Mouse (Mus musculus) forebrain, embryonic 13.5 days (tissue): ENCODE data around the gene Tvp23a. TPM values are rescaled to one million over a fixed set of nuclear protein-coding genes. Genes with fewer than 3 reads are reported as not detected.
A peak's percentile ranks its signal among the peaks of the same experiment; 100 is the strongest.

Experiments
- ATAC-seq: fragments of 200-750 bp; cut with Nextera tagmentation; 2 replicates; pipeline ENCODE4 v1.8.0; 2017
- H3K27ac ChIP-seq: fragments of 300-500 bp; sonication (generic); 2 replicates; pipeline ENCODE4 v1.5.1; 2015; ENCODE audit warnings: inconsistent platforms, mild to moderate bottlenecking, moderate library complexity
- H3K27me3 ChIP-seq: fragments of 300-500 bp; sonication (generic); 2 replicates; pipeline ENCODE4 v1.6.1; 2015; ENCODE audit warnings: mild to moderate bottlenecking, inconsistent platforms
- H3K36me3 ChIP-seq: fragments of 300-500 bp; sonication (generic); 2 replicates; pipeline ENCODE4 v1.6.1; 2015; ENCODE audit warnings: mild to moderate bottlenecking, inconsistent platforms; ENCODE audit not compliant: poor library complexity, severe bottlenecking
- H3K4me1 ChIP-seq: fragments of 300-500 bp; sonication (generic); 2 replicates; pipeline ENCODE4 v1.6.1; 2015; ENCODE audit warnings: inconsistent platforms
- H3K4me2 ChIP-seq: fragments of 300-500 bp; sonication (generic); 2 replicates; pipeline ENCODE4 v1.6.1; 2015; ENCODE audit warnings: inconsistent platforms, mild to moderate bottlenecking, moderate library complexity
- H3K4me3 ChIP-seq: fragments of 300-500 bp; sonication (generic); 2 replicates; pipeline ENCODE4 v1.5.1; 2015; ENCODE audit warnings: mild to moderate bottlenecking, inconsistent platforms
- H3K9ac ChIP-seq: fragments of 300-500 bp; sonication (generic); 2 replicates; pipeline ENCODE4 v1.6.1; 2015; ENCODE audit warnings: mild to moderate bottlenecking, inconsistent platforms
- H3K9me3 ChIP-seq: fragments of 300-500 bp; sonication (generic); replicated peaks from 2 replicates; pipeline ENCODE4 v1.6.1; 2016; ENCODE audit warnings: inconsistent platforms
- WGBS: fragments of 180-500 bp; shearing (Covaris S2); methylation state at CpG from one replicate; pipeline ENCODE4 v1.1.7; 2015; 5-methylcytosine and 5-hydroxymethylcytosine counted together
- polyA plus RNA-seq: library from polyadenylated mRNA; unstranded; fragments of >200 nt; fragmentation: Nextera tagmentation; extraction: Ambion mirVana; gene quantifications from 2 replicates; pipeline ENCODE4 v1.2.1, GENCODE M21; 2015

Tvp23a gene
- polyA plus RNA-seq, 1 experiment from 2014 or later, result 37.1 TPM

DNA sequence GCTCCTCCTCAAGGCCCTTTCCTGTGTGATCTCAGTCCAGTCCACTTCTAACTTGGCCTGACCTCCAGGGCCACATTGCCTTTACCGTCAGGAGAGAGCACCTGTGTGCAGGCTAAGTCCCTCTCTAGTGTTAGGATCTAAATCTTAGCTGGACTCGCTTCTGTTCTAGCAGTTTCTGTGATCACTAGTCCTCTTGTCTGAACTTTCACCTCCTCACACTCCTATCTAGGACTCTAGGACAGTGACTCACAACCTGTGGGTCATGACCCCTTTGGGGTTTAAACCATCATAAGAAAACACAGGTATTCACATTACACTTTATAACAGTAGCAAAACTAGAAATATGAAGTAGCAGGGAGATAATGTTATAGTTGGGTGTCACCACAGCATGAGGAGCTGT, 4.7 kb upstream of the Tvp23a start:
- Histone ChIP-seq H3K9ac (no peak overlapping the region), H3K4me3 (no peak overlapping the region), H3K9me3 (no peaks in the 10 kb centered on the region), H3K27ac (no peak overlapping the region), H3K4me2 (no peak overlapping the region), H3K4me1 (peaks cover 7% of the 10 kb centered on the region), H3K27me3 (no peaks in the 10 kb centered on the region), H3K36me3 (no peaks in the 10 kb centered on the region)
- no peak for ATAC-seq
- WGBS, result 83% methylated on average over 2 of the region's 2 CpGs

DNA sequence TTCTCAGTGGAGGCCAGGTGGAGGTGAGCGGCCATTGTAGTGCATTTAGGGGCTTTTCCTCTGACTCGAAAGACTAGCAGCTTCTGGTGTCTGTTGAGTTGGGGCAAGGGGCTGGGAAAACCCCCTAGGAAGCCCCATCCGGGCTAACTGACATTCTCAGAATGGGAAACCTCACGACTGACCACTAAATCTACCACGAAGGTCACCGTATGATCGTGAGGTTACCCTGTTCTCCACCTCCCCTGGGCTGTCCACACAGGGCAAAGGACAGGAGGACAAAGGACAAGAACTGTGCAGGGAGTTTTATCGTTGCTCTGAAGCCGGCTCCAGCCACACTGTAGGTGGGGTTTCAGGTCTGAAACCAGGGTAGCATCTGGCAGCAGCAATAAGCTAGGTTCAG, 1.8 kb upstream of the Tvp23a start:
- Histone ChIP-seq H3K9ac (no peak overlapping the region), H3K27me3 (no peaks in the 10 kb centered on the region), H3K9me3 (no peaks in the 10 kb centered on the region), H3K4me1 (peaks cover 28% of the 10 kb centered on the region), H3K4me2 (no peak overlapping the region), H3K4me3 (no peak overlapping the region), H3K27ac (no peak overlapping the region), H3K36me3 (0 out of 2 replicates have a peak, but pooled peaks cover 2% of the 10 kb centered on the region)
- 89% methylated on average over 9 of the region's 9 CpGs for WGBS
- ATAC-seq, result no peak

DNA sequence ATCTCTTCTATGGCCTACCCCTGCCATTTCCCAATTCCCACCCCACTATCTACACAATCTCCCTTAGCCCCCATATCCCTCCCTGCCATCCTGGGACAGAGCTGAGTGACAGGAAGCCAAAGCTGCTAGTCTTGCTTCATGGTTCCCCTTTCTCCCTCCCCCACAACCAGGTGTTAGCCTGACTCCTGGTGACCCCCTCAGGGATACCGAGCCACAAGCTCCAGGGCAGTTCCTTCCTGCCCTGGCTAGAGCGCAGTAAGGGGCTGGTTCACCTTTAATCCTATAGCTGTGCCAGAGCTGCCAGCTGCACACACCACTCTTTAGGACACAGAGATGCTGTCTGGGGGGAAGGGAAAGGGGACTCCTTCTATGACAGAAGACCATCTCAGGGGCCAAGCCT, 619 bp upstream of the Tvp23a start:
- H3K4me3 ChIP-seq, result peak overlapping the region; percentile 69
- WGBS, result 67% methylated on average over 2 of the region's 2 CpGs
- peak overlapping the region; percentile 84 for H3K4me2 ChIP-seq
- peak overlapping the region; percentile 35; the same call in 1 of the 2 replicates for H3K27ac ChIP-seq
- H3K27me3 ChIP-seq, result no peaks in the 10 kb centered on the region
- peak; percentile 14 for ATAC-seq
- H3K9ac ChIP-seq, result peak overlapping the region; percentile 80
- no peaks in the 10 kb centered on the region for H3K9me3 ChIP-seq
- 0 out of 2 replicates have a peak, but pooled peaks cover 8% of the 10 kb centered on the region for H3K36me3 ChIP-seq
- peaks cover 31% of the 10 kb centered on the region for H3K4me1 ChIP-seq

DNA sequence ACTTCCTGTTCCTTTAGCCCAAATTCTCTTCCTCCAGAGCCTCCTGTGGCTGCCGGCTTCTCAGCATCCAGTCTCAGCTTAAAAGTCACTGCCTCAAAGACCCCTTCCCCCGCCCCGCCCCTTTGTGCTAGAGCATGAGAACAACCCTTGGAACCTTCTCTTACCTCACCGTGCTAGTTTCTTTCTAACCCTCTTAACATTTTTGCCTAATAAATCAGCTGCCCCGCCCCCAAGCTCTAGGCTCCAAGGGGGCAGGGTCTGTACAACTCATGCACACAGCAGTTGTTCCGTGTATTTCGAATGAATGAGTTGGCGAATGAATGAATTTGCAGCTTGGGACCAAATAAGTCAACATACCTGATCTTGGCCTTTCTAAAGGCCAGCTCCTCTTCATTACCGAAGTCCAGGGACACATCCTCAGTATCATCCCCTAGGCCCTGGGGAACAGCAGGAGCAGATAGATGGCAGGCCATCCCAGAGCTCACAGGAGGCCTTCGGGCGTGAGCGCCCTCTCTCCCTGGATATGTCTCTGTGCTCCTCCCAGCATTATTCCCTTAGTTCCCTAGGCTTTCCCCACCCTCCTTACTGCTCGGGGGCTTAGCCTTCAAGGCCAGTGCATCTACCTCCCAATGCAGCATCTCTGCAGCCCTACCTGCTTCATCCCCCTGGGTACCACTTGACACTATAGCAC, 444 bp downstream of the Tvp23a start:
- 0 out of 2 replicates have a peak, but pooled peaks cover 8% of the 10 kb centered on the region for H3K36me3 ChIP-seq
- peak overlapping the region; percentile 69 for H3K4me3 ChIP-seq
- WGBS, result 14% methylated on average over 13 of the region's 13 CpGs
- no peaks in the 10 kb centered on the region for H3K27me3 ChIP-seq
- peak; percentile 82 for ATAC-seq
- no peaks in the 10 kb centered on the region for H3K9me3 ChIP-seq
- H3K4me1 ChIP-seq, result peaks cover 31% of the 10 kb centered on the region
- peak overlapping the region; percentile 89 for H3K27ac ChIP-seq
- H3K9ac ChIP-seq, result peak overlapping the region; percentile 80
- peak overlapping the region; percentile 84 for H3K4me2 ChIP-seq

DNA sequence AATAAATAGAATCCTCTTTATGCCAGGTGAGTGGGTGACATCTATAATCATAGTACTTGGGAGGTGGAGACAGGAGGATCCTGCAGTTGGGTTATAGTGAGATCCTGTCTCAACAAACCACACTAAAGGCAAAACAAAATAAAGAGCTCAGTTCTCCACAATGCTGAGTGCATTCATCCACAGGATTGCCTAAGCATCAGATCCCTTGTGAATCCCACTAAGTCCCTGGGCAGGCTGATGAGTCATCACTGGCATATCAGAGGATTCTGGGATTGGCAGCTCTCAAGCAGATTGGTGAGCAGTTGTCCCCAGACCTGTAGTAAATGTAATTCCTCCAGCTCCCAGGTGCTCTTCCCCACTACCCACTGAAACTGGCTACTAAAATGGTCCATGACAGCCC, 3.4 kb downstream of the Tvp23a start:
- H3K36me3 ChIP-seq, result peaks cover 18% of the 10 kb centered on the region; the same call in 1 of the 2 replicates
- no peak overlapping the region for H3K4me3 ChIP-seq
- no peak for ATAC-seq
- H3K4me1 ChIP-seq, result peaks cover 31% of the 10 kb centered on the region
- no peaks in the 10 kb centered on the region for H3K9me3 ChIP-seq
- H3K4me2 ChIP-seq, result no peak overlapping the region
- no peak overlapping the region for H3K27ac ChIP-seq
- H3K27me3 ChIP-seq, result no peaks in the 10 kb centered on the region
- H3K9ac ChIP-seq, result no peak overlapping the region

DNA sequence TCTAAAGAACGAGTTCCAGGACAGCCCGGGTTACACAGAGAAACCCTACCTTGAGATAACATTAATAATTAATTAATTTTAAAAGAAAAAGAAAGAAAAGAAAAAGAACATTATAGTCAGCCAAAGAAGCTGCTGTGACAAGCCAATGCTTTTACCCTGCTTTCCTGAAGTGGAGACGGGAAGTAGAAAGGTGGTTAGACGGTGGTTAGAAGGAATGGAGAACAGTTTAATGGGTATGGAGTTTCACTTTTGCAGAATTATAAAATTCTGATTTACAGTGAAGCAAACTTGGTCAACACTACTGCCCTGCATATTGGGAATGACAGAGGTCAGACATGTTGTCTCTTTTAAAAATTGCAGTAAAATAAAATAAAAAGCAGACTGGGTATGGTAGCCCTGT, 5.4 kb downstream of the Tvp23a start:
- Histone ChIP-seq H3K4me3 (no peak overlapping the region), H3K9ac (no peak overlapping the region), H3K9me3 (no peaks in the 10 kb centered on the region), H3K4me2 (no peak overlapping the region), H3K36me3 (peaks cover 27% of the 10 kb centered on the region; the same call in 1 of the 2 replicates), H3K27ac (no peak overlapping the region), H3K27me3 (no peaks in the 10 kb centered on the region), H3K4me1 (peaks cover 22% of the 10 kb centered on the region)
- WGBS, result 94% methylated on average over 4 of the region's 4 CpGs
- ATAC-seq, result no peak

DNA sequence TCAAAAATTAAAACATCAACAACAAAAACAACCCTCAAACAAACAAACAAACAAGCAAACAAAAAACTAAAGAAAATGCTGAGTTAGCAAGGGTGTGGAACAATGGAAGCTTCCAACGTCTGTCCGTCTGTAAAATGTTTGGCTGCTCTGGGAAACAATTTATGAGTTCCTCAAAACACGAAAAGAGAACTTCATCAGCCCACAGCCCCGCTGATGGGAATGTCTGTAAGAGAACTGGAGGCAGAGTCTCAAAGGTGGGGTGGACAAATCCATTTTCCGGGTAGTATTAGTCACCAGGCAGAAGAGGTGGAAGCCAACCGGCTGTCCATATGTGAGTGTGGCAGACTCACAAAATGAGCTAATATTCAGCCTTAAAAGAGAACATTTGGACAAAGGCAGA, 5.8 kb downstream of the Tvp23a start:
- Histone ChIP-seq H3K27ac (no peak overlapping the region), H3K4me1 (peaks cover 18% of the 10 kb centered on the region), H3K9ac (no peak overlapping the region), H3K9me3 (no peaks in the 10 kb centered on the region), H3K4me3 (no peak overlapping the region), H3K4me2 (no peak overlapping the region), H3K36me3 (peaks cover 27% of the 10 kb centered on the region; the same call in 1 of the 2 replicates), H3K27me3 (no peaks in the 10 kb centered on the region)
- WGBS, result 92% methylated on average over 6 of the region's 6 CpGs
- no peak for ATAC-seq

DNA sequence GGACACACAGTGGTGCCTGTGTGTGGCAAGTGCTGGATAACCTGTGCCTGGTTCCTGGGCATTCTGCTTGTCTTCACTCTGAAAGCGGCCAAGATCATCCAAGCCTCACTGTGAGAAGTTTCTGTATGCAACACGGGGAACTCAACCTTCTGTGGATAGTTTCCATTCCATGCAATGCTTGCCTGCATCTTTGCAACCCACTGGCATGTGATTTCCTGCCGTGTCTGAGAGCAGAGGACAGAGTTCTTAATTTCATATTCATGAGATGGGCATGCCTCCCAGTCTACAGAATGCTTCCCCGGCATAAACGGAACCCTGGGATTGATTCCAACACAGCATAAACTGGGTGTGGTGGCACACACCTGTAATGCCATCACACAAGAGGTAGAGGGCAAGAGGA, 9.1 kb downstream of the Tvp23a start:
- H3K4me1 ChIP-seq, result no peaks in the 10 kb centered on the region
- no peaks in the 10 kb centered on the region for H3K9me3 ChIP-seq
- no peak for ATAC-seq
- H3K27ac ChIP-seq, result no peak overlapping the region
- no peaks in the 10 kb centered on the region for H3K27me3 ChIP-seq
- H3K4me3 ChIP-seq, result no peak overlapping the region
- H3K9ac ChIP-seq, result no peak overlapping the region
- H3K4me2 ChIP-seq, result no peak overlapping the region
- peaks cover 19% of the 10 kb centered on the region; the same call in 1 of the 2 replicates for H3K36me3 ChIP-seq
- 85% methylated on average over 5 of the region's 5 CpGs for WGBS

DNA sequence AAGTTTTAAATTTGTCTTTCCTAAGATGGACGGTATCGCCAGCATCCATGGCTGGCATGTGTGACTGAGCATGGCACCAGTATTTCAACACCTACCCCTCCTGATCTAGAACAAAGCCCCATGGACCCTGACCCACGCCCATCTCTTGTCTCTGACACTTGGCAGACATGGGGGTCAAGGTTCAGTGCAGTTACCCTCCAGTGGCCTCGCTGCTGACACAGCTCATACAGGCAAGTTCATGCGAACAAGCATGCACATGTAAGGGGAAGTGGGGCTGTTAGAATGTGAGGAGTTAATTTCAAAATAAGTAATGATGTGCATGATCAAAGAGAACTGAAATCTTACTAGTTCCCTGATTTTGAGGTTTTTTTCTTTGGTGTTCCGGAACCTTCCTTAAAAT, 11.0 kb downstream of the Tvp23a start:
- H3K27ac ChIP-seq, result no peak overlapping the region
- WGBS, result 90% methylated on average over 6 of the region's 6 CpGs
- H3K9ac ChIP-seq, result no peak overlapping the region
- H3K27me3 ChIP-seq, result no peaks in the 10 kb centered on the region
- no peak for ATAC-seq
- no peaks in the 10 kb centered on the region for H3K4me1 ChIP-seq
- peaks cover 29% of the 10 kb centered on the region for H3K36me3 ChIP-seq
- H3K4me2 ChIP-seq, result no peak overlapping the region
- no peak overlapping the region for H3K4me3 ChIP-seq
- no peaks in the 10 kb centered on the region for H3K9me3 ChIP-seq

DNA sequence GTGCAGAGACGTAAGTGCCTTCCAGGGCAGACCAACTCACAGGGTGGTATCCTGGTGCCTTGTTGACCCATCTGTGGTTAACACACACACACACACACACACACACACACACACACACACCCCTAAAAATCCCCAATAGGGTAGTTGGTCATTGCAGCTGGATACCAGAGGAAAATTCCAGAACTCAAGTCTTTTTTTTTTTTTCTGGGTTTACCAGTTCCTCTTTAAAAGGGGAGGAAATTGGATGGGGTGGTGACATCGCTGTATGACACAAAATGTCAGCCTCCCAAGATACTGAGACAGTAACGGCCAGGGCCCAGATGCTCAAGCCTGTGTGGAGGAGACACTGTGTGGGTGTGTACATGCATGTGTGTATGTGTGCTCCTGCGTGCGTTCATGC, 13.8 kb downstream of the Tvp23a start:
- H3K9me3 ChIP-seq, result no peaks in the 10 kb centered on the region
- no peaks in the 10 kb centered on the region for H3K4me1 ChIP-seq
- H3K27me3 ChIP-seq, result no peaks in the 10 kb centered on the region
- H3K27ac ChIP-seq, result no peak overlapping the region
- 92% methylated on average over 5 of the region's 5 CpGs for WGBS
- H3K4me3 ChIP-seq, result no peak overlapping the region
- H3K36me3 ChIP-seq, result peaks cover 20% of the 10 kb centered on the region
- no peak for ATAC-seq
- no peak overlapping the region for H3K9ac ChIP-seq
- no peak overlapping the region for H3K4me2 ChIP-seq

DNA sequence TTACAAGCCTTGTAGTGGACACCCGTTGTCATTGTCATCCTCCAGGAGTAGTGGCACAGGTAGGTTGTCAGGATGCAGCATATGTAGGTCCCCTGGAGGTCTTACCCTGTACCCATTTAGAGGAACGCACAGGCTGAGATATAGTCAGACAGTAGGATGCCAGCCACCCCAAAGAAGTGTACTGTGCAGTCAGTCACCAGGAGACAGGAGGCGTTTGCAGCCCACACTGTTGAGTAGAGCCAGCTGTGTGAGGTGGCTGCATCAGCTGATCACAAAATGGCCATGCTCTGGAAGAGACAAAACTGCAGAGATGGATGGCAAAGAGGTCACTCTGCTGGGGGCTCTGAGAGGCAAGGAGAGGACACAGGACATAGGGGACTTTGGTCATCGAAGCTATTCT, 14.8 kb downstream of the Tvp23a start:
- no peak overlapping the region for H3K9ac ChIP-seq
- no peaks in the 10 kb centered on the region for H3K27me3 ChIP-seq
- H3K4me2 ChIP-seq, result no peak overlapping the region
- H3K4me1 ChIP-seq, result no peaks in the 10 kb centered on the region
- no peak for ATAC-seq
- 92% methylated on average over 4 of the region's 4 CpGs for WGBS
- no peaks in the 10 kb centered on the region for H3K9me3 ChIP-seq
- H3K27ac ChIP-seq, result no peak overlapping the region
- peaks cover 20% of the 10 kb centered on the region for H3K36me3 ChIP-seq
- H3K4me3 ChIP-seq, result no peak overlapping the region

DNA sequence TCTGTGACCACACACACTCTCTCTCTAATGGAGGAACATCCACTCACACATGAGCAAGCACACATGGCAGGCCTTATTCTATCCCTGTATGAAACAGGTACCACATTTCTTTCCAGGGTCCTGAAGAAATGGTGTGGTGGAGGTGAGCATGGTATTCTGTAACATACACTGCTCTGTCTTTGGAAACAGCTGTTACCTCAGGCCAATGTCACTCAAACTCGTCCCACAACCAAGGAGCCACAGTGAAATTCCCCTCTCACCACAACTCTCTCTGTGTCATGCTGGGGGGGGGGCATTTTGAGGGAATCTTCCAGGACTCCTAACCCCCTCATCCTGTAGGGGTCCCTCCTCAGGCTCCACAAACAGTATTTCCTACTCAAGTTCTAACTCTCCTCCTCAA, 15.3 kb downstream of the Tvp23a start:
- Histone ChIP-seq H3K9me3 (no peaks in the 10 kb centered on the region), H3K4me3 (no peak overlapping the region), H3K27me3 (no peaks in the 10 kb centered on the region), H3K27ac (no peak overlapping the region), H3K4me2 (no peak overlapping the region), H3K4me1 (no peaks in the 10 kb centered on the region), H3K9ac (no peak overlapping the region), H3K36me3 (peaks cover 24% of the 10 kb centered on the region)
- WGBS, result 82% methylated on average over 1 of the region's 1 CpGs
- no peak for ATAC-seq
